Mouse (Mus musculus): ENCODE measurements around the gene Slc9b1. TPM values are rescaled to one million over a fixed set of nuclear protein-coding genes. Genes with fewer than 3 reads are reported as not detected.

Gene Slc9b1
- polyA plus RNA-seq, 1 experiment = not detected

DNA sequence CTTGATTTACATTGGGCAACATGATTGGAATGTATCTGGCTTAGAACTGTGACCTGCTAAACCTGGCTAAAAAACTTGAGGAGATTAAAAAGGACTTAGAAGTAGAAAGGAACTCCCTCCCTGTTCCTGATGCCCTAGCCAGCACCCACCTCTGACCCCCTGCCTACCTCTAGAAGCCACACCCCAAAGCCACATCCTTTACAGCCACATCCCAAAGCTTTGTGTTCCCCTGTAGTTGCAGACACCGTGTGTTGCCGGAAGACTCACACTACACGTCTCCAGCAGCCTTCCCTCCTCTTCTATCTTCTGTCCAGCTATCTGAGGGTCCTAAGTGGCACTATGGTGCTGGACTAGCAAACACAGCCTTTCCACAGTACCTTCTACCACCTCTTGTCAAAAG, 70.0 kb downstream of the Slc9b1 start:
- Histone ChIP-seq H3K27me3 (ENCODE audit: control insufficient read depth, insufficient read depth, insufficient read length) (no peaks in the 10 kb centered on the region), H3K79me2 (ENCODE audit: control insufficient read depth, insufficient read depth) (peaks cover 94% of the 10 kb centered on the region), H3K79me3 (ENCODE audit: low read depth) (peaks cover 78% of the 10 kb centered on the region), H3K4me3 (ENCODE audit: insufficient read depth, poor library complexity, severe bottlenecking) (no peak overlapping the region), H3K36me3 (ENCODE audit: control insufficient read depth, insufficient read depth) (peaks cover 11% of the 10 kb centered on the region), H3ac (ENCODE audit: control insufficient read depth, insufficient read length, low read depth) (no peak overlapping the region)
- TF ChIP-seq USF1 (IDR thresholded peaks at IDR 0.05; ENCODE audit: low read depth) (no peak), FOSL1 (IDR thresholded peaks at IDR 0.05; ENCODE audit: insufficient read depth, low read length, poor library complexity, severe bottlenecking) (no peak), MYOG (IDR thresholded peaks at IDR 0.05; ENCODE audit: control insufficient read depth, extremely low read depth, insufficient read length) (no peak), MAX (IDR thresholded peaks at IDR 0.05) (no peak), MYOD1 (IDR thresholded peaks at IDR 0.05; ENCODE audit: control insufficient read depth, insufficient read length, low read depth) (no peak), CEBPB (IDR thresholded peaks at IDR 0.05; ENCODE audit: low read depth) (no peak), CTCF (IDR thresholded peaks at IDR 0.05; ENCODE audit: control insufficient read depth, insufficient read depth, insufficient read length) (no peak)

GRCm38 (mm10) chr3:135420542-135421309, 72.9 kb downstream of the Slc9b1 start:
- Histone ChIP-seq H3K79me2 (ENCODE audit: control insufficient read depth, insufficient read depth) (peaks cover 95% of the 10 kb centered on the region), H3K79me3 (ENCODE audit: low read depth) (peaks cover 75% of the 10 kb centered on the region), H3K27me3 (ENCODE audit: control insufficient read depth, insufficient read depth, insufficient read length) (no peaks in the 10 kb centered on the region), H3K36me3 (ENCODE audit: control insufficient read depth, insufficient read depth) (peaks cover 16% of the 10 kb centered on the region), H3K4me3 (ENCODE audit: insufficient read depth, poor library complexity, severe bottlenecking) (no peak overlapping the region), H3ac (ENCODE audit: control insufficient read depth, insufficient read length, low read depth) (no peak overlapping the region)
- TF ChIP-seq MYOG (IDR thresholded peaks at IDR 0.05; ENCODE audit: control insufficient read depth, extremely low read depth, insufficient read length) (no peak), MAX (IDR thresholded peaks at IDR 0.05) (no peak), MYOD1 (IDR thresholded peaks at IDR 0.05; ENCODE audit: control insufficient read depth, insufficient read length, low read depth) (no peak), CTCF (IDR thresholded peaks at IDR 0.05; ENCODE audit: control insufficient read depth, insufficient read depth, insufficient read length) (no peak), FOSL1 (IDR thresholded peaks at IDR 0.05; ENCODE audit: insufficient read depth, low read length, poor library complexity, severe bottlenecking) (no peak), CEBPB (IDR thresholded peaks at IDR 0.05; ENCODE audit: low read depth) (no peak), USF1 (IDR thresholded peaks at IDR 0.05; ENCODE audit: low read depth) (no peak)

DNA sequence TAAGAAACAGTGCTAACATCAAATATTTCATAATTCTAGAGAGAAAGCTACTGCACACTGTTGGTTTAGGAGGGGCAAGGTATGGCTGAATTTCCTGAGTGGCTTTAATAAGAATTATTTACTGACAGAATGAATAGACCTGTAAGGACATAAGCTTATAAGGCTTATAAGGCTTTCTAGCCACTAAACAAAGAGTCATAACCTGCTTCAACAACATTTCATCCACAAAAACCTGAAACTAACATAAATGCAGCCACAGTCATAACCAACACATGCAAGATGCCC, 73.4 kb downstream of the Slc9b1 start:
- TF ChIP-seq MYOD1 (IDR thresholded peaks at IDR 0.05; ENCODE audit: control insufficient read depth, insufficient read length, low read depth) = no peak
- TF ChIP-seq MYOG (IDR thresholded peaks at IDR 0.05; ENCODE audit: control insufficient read depth, extremely low read depth, insufficient read length) = no peak
- TF ChIP-seq USF1 (IDR thresholded peaks at IDR 0.05; ENCODE audit: low read depth) = no peak
- no peak for TF ChIP-seq CTCF (IDR thresholded peaks at IDR 0.05; ENCODE audit: control insufficient read depth, insufficient read depth, insufficient read length)
- Histone ChIP-seq H3K27me3 (ENCODE audit: control insufficient read depth, insufficient read depth, insufficient read length) (no peaks in the 10 kb centered on the region), H3ac (ENCODE audit: control insufficient read depth, insufficient read length, low read depth) (no peak overlapping the region), H3K79me2 (ENCODE audit: control insufficient read depth, insufficient read depth) (peaks cover 97% of the 10 kb centered on the region), H3K4me3 (ENCODE audit: insufficient read depth, poor library complexity, severe bottlenecking) (no peak overlapping the region), H3K79me3 (ENCODE audit: low read depth) (peaks cover 75% of the 10 kb centered on the region), H3K36me3 (ENCODE audit: control insufficient read depth, insufficient read depth) (peaks cover 13% of the 10 kb centered on the region)

DNA sequence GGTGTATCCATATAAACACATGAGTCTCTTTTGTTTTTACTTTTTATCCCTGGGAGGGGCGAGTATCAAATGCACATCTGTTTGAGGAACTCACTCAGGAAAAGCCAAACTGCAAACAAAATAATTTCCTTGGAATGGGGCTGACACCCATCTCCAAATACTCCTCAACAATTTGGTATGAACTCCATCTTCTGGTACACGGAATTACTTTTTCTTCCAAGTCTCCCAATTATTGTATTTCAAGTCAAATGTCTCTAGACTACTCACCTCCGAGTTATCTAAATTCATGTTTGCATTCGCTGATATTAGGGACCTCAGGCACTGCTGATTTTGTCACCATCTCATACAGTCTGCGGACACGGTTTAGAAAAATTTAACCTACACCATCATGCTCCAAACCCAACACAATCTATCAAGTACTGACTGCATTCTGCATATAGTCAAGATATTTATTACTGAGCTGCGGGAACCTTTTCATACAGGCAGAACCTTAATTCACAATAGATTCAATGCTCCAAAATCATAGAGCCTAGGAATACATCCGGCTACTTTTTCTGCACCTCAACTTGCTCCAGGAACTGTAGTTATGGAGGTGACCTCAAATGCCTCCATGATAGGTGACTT, 74.5 kb downstream of the Slc9b1 start:
- TF ChIP-seq MYOD1 (IDR thresholded peaks at IDR 0.05; ENCODE audit: control insufficient read depth, insufficient read length, low read depth) = no peak
- TF ChIP-seq CEBPB (IDR thresholded peaks at IDR 0.05; ENCODE audit: low read depth) = no peak
- no peak for TF ChIP-seq MYOG (IDR thresholded peaks at IDR 0.05; ENCODE audit: control insufficient read depth, extremely low read depth, insufficient read length)
- TF ChIP-seq CTCF (IDR thresholded peaks at IDR 0.05; ENCODE audit: control insufficient read depth, insufficient read depth, insufficient read length) = no peak
- no peak for TF ChIP-seq USF1 (IDR thresholded peaks at IDR 0.05; ENCODE audit: low read depth)
- no peak for TF ChIP-seq FOSL1 (IDR thresholded peaks at IDR 0.05; ENCODE audit: insufficient read depth, low read length, poor library complexity, severe bottlenecking)
- TF ChIP-seq MAX (IDR thresholded peaks at IDR 0.05) = no peak
- H3K4me3 ChIP-seq (ENCODE audit: insufficient read depth, poor library complexity, severe bottlenecking) = peak overlapping the region; percentile 64
- no peaks in the 10 kb centered on the region for H3K27me3 ChIP-seq (ENCODE audit: control insufficient read depth, insufficient read depth, insufficient read length)
- peaks cover 10% of the 10 kb centered on the region for H3K36me3 ChIP-seq (ENCODE audit: control insufficient read depth, insufficient read depth)
- H3K79me3 ChIP-seq (ENCODE audit: low read depth) = peaks cover 77% of the 10 kb centered on the region
- peaks cover 95% of the 10 kb centered on the region for H3K79me2 ChIP-seq (ENCODE audit: control insufficient read depth, insufficient read depth)
- peak overlapping the region; percentile 72 for H3ac ChIP-seq (ENCODE audit: control insufficient read depth, insufficient read length, low read depth)

- TF ChIP-seq USF1 (IDR thresholded peaks at IDR 0.05; ENCODE audit: low read depth) = peak; percentile 84
- no peak for TF ChIP-seq MYOG (IDR thresholded peaks at IDR 0.05; ENCODE audit: control insufficient read depth, extremely low read depth, insufficient read length)
- H3K27me3 ChIP-seq (ENCODE audit: control insufficient read depth, insufficient read depth, insufficient read length) = no peaks in the 10 kb centered on the region
- peaks cover 10% of the 10 kb centered on the region for H3K36me3 ChIP-seq (ENCODE audit: control insufficient read depth, insufficient read depth)
- H3K4me3 ChIP-seq (ENCODE audit: insufficient read depth, poor library complexity, severe bottlenecking) = peak overlapping the region; percentile 64
- H3K79me3 ChIP-seq (ENCODE audit: low read depth) = peaks cover 70% of the 10 kb centered on the region
- H3K79me2 ChIP-seq (ENCODE audit: control insufficient read depth, insufficient read depth) = peaks cover 95% of the 10 kb centered on the region
- peak overlapping the region; percentile 73 for H3ac ChIP-seq (ENCODE audit: control insufficient read depth, insufficient read length, low read depth)
Measured at GRCm38 (mm10) chr3:135422856-135423607, 75.2 kb downstream of the Slc9b1 start.

Data from C2C12 (cell line).